Mouse (Mus musculus) lung, postnatal 0 days (tissue): ENCODE measurements at regions not wholly inside any gene's neighbourhood (a gene's known extent, or its start where the extent isn't known, plus 50 kb on each side); places are given as distances from the start of the nearest gene placed in this dataset.

Experiments
- CTCF ChIP-seq: IDR thresholded peaks from 2 replicates; pipeline ENCODE4 v1.5.1; 2016; ENCODE audit warnings: antibody characterized with exemption, mild to moderate bottlenecking
- EP300 ChIP-seq: IDR thresholded peaks from 2 replicates; pipeline ENCODE4 v1.6.1; 2016; ENCODE audit warnings: antibody characterized with exemption, mild to moderate bottlenecking, control low read depth

DNA sequence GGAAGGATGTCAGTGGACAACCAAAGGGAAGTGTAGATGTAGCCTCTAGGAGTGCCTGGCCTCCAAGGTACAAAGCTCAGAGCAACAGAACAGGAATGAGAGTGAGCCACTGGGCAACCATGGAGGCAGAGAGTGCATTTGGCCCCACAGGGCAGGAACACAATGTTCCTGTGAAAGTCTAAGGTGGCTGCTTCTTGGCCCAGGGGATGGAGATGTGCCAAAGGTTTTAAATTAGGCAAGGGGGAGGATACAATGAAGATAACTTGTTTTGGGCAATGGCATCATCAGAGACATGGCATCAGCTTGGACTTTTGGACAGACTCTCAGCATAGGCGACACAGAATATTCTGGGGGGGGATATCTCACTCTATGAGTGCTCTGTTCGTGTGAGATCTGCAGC, 160.3 kb downstream of the En1 start:
- TF ChIP-seq CTCF (no peak), EP300 (no peak)
